Mouse (Mus musculus): ENCODE measurements around the gene Pi4k2b. TPM values are rescaled to one million over a fixed set of nuclear protein-coding genes. Genes with fewer than 3 reads are reported as not detected.

The Pi4k2b gene
- polyA plus RNA-seq (2014; fragmentation: Illumina TruSeq; extraction: RNeasy Lipid Tissue Mini Kit (QIAGEN cat#74804); ENCODE audit: low read depth, low replicate concordance) = 230 TPM

DNA sequence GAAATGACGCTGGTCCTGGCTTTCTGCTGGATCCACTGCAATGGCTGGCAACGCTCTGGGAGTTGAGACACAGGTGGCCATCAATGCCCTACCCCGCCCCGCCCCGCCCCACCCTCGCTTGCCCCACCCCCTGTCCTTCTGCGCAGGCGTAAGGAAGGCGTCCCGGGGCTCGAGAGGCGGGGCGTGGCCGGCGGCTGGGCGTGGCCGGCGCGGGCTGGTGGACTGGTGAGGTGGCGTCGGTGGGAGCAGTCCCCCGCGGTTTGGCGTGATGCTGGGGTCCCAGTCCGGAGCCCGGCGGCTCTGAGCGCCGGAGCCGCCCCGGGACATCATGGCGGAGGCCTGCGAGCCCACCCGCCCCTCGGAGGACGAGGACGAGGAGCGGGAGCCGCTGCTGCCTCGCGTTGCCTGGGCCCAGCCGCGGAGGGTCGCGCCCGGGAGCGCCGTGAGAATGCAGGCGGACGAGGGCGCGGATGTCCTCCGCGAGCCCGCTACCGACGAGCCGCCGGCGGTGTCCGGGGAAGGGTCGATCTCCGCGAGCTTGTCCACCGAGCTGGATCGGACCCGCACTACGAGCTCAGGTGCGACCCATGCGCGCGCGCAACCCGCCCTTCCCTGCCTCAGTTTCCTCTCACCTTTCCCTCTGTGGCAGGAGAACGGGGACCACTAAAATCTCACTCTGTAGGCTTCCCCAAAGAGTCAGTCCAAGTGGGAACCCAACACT is at the start of gene Pi4k2b:
TSS of gene Pi4k2b (plus strand) at position 184 of the 721 bp plus-strand sequence.

GRCm38 (mm10) chr5:52775237-52775636 is 33.9 kb downstream of the Pi4k2b start, which contains the start of gene Zcchc4:
TSS of gene Zcchc4 (plus strand) at chr5:52775409.

Other genes starting within 250 kb of the Pi4k2b start
- 1.5 TPM for gene Lgi2, start 175.1 kb upstream of the Pi4k2b start, polyA plus RNA-seq (2014; fragmentation: Illumina TruSeq; extraction: RNeasy Lipid Tissue Mini Kit (QIAGEN cat#74804); ENCODE audit: low read depth, low replicate concordance)
- 61.2 TPM for gene Sepsecs, start 71.9 kb upstream of the Pi4k2b start, polyA plus RNA-seq (2014; fragmentation: Illumina TruSeq; extraction: RNeasy Lipid Tissue Mini Kit (QIAGEN cat#74804); ENCODE audit: low read depth, low replicate concordance)
- 19.1 TPM for gene Zcchc4, start 33.8 kb downstream of the Pi4k2b start, polyA plus RNA-seq (2014; fragmentation: Illumina TruSeq; extraction: RNeasy Lipid Tissue Mini Kit (QIAGEN cat#74804); ENCODE audit: low read depth, low replicate concordance)
- gene Anapc4, start 92.4 kb downstream of the Pi4k2b start, polyA plus RNA-seq (2014; fragmentation: Illumina TruSeq; extraction: RNeasy Lipid Tissue Mini Kit (QIAGEN cat#74804); ENCODE audit: low read depth, low replicate concordance) = 124 TPM

Data from sigmoid colon, adult 10 weeks (tissue).